Mouse (Mus musculus): ENCODE data around the gene Pafah1b3. TPM values are rescaled to one million over a fixed set of nuclear protein-coding genes. Genes with fewer than 3 reads are reported as not detected.

Gene Pafah1b3
- polyA plus RNA-seq, 1 experiment, result 47.8 TPM

- TF ChIP-seq POLR2A (IDR thresholded peaks at IDR 0.05; ENCODE audit: insufficient read depth, low read length) (no peak), EP300 (IDR thresholded peaks at IDR 0.05; ENCODE audit: insufficient read depth, low read depth, low read length) (no peak), CTCF (IDR thresholded peaks at IDR 0.05; ENCODE audit: low read depth, low read length) (no peak)
- Histone ChIP-seq H3K4me1 (ENCODE audit: control insufficient read depth, insufficient read depth, low read length) (peaks cover 11% of the 10 kb centered on the region), H3K27ac (ENCODE audit: insufficient read depth, low read length) (no peak overlapping the region), H3K27me3 (ENCODE audit: control insufficient read depth, insufficient read depth, low read length, poor library complexity, severe bottlenecking) (no peaks in the 10 kb centered on the region), H3K36me3 (ENCODE audit: control insufficient read depth, insufficient read depth, low read length, poor library complexity, severe bottlenecking) (no peaks in the 10 kb centered on the region), H3K9ac (ENCODE audit: low read depth, poor library complexity, severe bottlenecking) (peak overlapping the region; percentile 6; the same call in 1 of the 2 replicates), H3K4me3 (ENCODE audit: low read depth, low read length) (peak overlapping the region; percentile 11), H3K9me3 (replicated peaks; ENCODE audit: control insufficient read depth, insufficient read depth, low read length, poor library complexity, severe bottlenecking) (no peaks in the 10 kb centered on the region)
Observed at GRCm38 (mm10) chr7:25273259-25274241, 24.2 kb downstream of the Pafah1b3 start.

DNA sequence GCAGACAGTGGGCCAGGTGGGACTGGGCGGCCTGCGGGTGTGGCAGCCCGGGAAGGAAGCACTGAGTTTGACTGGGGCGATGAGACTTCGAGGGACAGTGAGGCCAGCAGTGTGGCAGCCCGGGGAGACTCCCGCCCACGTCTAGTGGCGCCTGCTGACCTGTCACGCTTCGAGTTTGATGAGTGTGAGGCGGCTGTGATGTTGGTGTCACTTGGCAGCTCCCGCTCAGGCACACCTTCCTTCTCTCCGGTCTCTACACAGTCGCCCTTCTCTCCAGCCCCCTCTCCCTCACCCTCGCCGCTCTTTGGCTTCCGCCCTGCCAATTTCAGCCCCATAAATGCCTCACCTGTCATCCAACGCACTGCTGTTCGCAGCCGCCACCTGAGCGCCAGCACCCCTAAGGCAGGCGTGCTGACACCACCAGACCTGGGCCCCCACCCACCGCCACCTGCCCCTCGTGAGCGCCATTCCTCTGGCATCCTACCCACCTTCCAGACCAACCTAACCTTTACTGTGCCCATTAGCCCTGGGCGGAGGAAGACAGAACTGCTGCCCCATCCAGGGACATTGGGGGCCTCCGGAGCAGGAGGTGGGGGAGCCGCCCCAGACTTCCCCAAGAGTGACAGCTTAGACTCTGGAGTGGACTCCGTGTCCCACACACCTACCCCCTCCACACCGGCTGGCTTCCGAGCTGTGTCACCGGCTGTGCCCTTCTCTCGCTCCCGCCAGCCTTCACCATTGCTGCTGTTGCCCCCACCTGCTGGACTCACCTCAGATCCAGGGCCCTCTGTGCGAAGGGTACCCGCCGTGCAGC lies 25.1 kb downstream of the Pafah1b3 start:
- TF ChIP-seq POLR2A (IDR thresholded peaks at IDR 0.05; ENCODE audit: insufficient read depth, low read length), result no peak
- TF ChIP-seq CTCF (IDR thresholded peaks at IDR 0.05; ENCODE audit: low read depth, low read length), result no peak
- no peak for TF ChIP-seq EP300 (IDR thresholded peaks at IDR 0.05; ENCODE audit: insufficient read depth, low read depth, low read length)
- Histone ChIP-seq H3K27me3 (ENCODE audit: control insufficient read depth, insufficient read depth, low read length, poor library complexity, severe bottlenecking) (no peaks in the 10 kb centered on the region), H3K36me3 (ENCODE audit: control insufficient read depth, insufficient read depth, low read length, poor library complexity, severe bottlenecking) (no peaks in the 10 kb centered on the region), H3K4me3 (ENCODE audit: low read depth, low read length) (peak overlapping the region; percentile 11), H3K27ac (ENCODE audit: insufficient read depth, low read length) (no peak overlapping the region), H3K9ac (ENCODE audit: low read depth, poor library complexity, severe bottlenecking) (peak overlapping the region; percentile 14; the same call in 1 of the 2 replicates), H3K4me1 (ENCODE audit: control insufficient read depth, insufficient read depth, low read length) (peaks cover 10% of the 10 kb centered on the region), H3K9me3 (replicated peaks; ENCODE audit: control insufficient read depth, insufficient read depth, low read length, poor library complexity, severe bottlenecking) (no peaks in the 10 kb centered on the region)

DNA sequence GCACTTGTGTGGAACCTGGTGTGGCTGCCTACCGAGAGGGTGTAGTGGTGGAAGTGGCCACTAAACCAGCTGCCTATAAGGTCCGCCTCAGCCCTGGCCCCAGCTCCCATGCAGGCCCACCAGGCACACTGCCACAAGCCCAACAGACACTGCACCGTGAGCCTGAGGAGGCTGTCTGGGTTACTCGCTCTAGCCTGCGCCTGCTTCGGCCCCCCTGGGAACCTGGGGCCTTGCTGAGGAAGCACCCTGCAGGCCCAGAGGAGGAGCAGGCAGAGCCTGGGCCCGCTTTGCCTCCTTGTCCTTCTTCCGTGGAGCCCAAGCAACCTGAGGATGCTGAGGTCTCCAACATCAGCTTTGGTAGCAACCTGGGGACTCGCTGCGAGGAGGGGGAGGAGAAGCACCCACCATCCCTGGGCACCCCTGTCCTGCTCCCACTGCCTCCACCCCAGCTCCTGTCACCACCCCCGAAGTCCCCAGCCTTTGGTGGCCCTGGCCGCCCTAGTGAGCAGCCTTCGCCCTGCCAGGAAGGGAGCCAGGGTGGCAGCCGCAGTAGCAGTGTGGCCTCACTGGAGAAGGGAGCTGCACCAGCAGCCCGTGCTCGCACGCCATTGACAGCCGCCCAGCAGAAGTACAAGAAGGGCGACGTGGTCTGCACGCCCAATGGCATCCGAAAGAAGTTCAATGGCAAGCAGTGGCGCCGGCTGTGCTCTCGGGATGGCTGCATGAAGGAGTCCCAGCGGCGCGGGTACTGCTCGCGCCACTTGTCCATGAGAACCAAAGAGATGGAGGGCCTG lies 25.9 kb downstream of the Pafah1b3 start:
- Histone ChIP-seq H3K4me3 (ENCODE audit: low read depth, low read length) (peak overlapping the region; percentile 9), H3K4me1 (ENCODE audit: control insufficient read depth, insufficient read depth, low read length) (peaks cover 6% of the 10 kb centered on the region)

DNA sequence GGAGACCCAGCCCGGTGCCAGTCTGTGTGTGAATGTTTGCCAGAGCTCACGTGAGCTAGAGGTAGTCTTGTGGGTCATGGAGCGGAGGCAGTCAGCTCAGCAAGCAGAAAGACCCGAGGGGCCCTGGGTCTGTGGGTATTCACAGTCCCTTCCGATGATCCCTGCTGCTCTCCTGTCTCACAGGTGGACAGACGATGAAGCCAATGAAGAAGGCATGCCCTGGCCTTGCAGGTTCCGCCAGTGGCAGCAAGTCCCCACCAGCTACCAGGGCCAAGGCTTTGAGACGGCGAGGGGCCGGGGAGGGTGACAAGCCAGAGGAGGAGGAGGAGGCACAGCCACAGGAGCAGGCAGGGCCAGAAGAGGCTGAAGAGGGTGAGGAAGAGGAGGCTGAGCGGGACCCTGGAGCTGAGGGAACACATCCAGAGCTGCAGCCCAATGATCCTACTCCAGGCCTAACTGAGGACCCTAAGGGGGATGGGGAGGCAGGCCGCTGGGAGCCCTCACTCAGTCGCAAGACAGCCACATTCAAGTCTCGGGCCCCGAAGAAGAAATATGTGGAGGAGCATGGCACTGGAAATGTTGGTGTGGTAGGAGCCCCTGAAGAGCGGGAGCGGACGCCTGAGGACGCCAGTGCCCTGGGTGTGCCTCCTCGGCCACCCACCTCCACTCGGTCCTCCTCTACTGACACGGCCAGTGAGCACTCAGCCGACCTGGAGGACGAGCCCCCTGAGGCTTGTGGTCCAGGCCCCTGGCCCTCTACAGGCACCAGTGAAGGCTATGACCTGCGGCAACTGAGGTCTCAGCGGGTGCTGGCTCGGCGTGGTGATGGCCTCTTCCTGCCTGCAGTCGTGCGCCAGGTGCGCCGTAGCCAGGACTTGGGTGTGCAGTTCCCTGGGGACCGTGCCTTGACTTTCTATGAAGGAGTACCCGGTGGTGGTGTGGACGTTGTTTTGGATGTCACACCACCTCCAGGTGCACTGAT lies 26.8 kb downstream of the Pafah1b3 start:
- peaks cover 8% of the 10 kb centered on the region for H3K4me1 ChIP-seq (ENCODE audit: control insufficient read depth, insufficient read depth, low read length)
- H3K9me3 ChIP-seq (replicated peaks; ENCODE audit: control insufficient read depth, insufficient read depth, low read length, poor library complexity, severe bottlenecking), result no peaks in the 10 kb centered on the region
- peak overlapping the region; percentile 9; the same call in 1 of the 2 replicates for H3K4me3 ChIP-seq (ENCODE audit: low read depth, low read length)
- TF ChIP-seq EP300 (IDR thresholded peaks at IDR 0.05; ENCODE audit: insufficient read depth, low read depth, low read length), result 0 out of 2 replicates have a peak, but pooled peaks have one; percentile 10
- no peak for TF ChIP-seq CTCF (IDR thresholded peaks at IDR 0.05; ENCODE audit: low read depth, low read length)
- H3K27ac ChIP-seq (ENCODE audit: insufficient read depth, low read length), result no peak overlapping the region
- no peaks in the 10 kb centered on the region for H3K27me3 ChIP-seq (ENCODE audit: control insufficient read depth, insufficient read depth, low read length, poor library complexity, severe bottlenecking)
- H3K9ac ChIP-seq (ENCODE audit: low read depth, poor library complexity, severe bottlenecking), result peak overlapping the region; percentile 14; the same call in 1 of the 2 replicates
- no peaks in the 10 kb centered on the region for H3K36me3 ChIP-seq (ENCODE audit: control insufficient read depth, insufficient read depth, low read length, poor library complexity, severe bottlenecking)

More for the DNA sequence above, 25.9 kb downstream of the Pafah1b3 start:
- Histone ChIP-seq H3K27me3 (ENCODE audit: control insufficient read depth, insufficient read depth, low read length, poor library complexity, severe bottlenecking) (no peaks in the 10 kb centered on the region), H3K27ac (ENCODE audit: insufficient read depth, low read length) (no peak overlapping the region), H3K36me3 (ENCODE audit: control insufficient read depth, insufficient read depth, low read length, poor library complexity, severe bottlenecking) (no peaks in the 10 kb centered on the region), H3K9me3 (replicated peaks; ENCODE audit: control insufficient read depth, insufficient read depth, low read length, poor library complexity, severe bottlenecking) (no peaks in the 10 kb centered on the region), H3K9ac (ENCODE audit: low read depth, poor library complexity, severe bottlenecking) (peak overlapping the region; percentile 14; the same call in 1 of the 2 replicates)
- TF ChIP-seq EP300 (IDR thresholded peaks at IDR 0.05; ENCODE audit: insufficient read depth, low read depth, low read length) (no peak), POLR2A (IDR thresholded peaks at IDR 0.05; ENCODE audit: insufficient read depth, low read length) (no peak), CTCF (IDR thresholded peaks at IDR 0.05; ENCODE audit: low read depth, low read length) (no peak)

Data from ES-Bruce4 (cell line).